15 mouse cellular contexts compared by ENCODE assay signal in the genomic region with DNA sequence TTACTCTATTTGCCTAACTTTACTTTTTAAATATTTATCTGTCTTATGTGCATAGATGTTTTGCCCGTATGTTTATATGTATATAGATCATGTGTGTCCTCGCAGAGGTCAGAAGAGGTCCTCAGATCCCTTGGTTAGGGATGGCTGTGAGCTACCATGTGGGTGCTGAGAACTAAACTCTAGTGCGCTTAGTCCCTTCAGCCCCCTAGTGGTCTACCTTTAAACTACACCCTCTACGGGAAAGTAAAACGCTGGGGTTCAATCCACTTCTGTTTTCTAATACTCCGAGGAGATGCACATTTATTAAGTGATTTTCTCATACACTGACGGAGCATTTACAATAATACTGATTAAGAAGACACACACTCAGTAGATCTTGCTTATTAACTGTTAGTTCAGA. TPM values are rescaled to one million over a fixed set of nuclear protein-coding genes. Genes with fewer than 3 reads are reported as not detected.
DNase-seq lines count a peak whose midpoint lies in the region; ATAC-seq and TF ChIP-seq lines count a peak whose summit lies in the region.
"Had no signal": no experiment of that assay in that cellular context is flagged by ENCODE, and none has a peak within 500 bp of the region (broad histone marks: within the 10 kb centered on the region; RNA-seq: fewer than 3 reads in every experiment).

No protein-coding gene starts in this region.

- WGBS in liver, postnatal 0 days (ENCODE audit: insufficient replicate concordance): 78% methylated on average over 7 of the region's 7 CpGs
- WGBS in liver, embryonic 12.5 days (ENCODE audit: insufficient replicate concordance): 77% methylated on average over 7 of the region's 7 CpGs

- no peaks in the 10 kb centered on the region for H3K36me3 ChIP-seq in liver, postnatal 0 days (replicated peaks; ENCODE audit: insufficient read depth, low read length)
- no peaks in the 10 kb centered on the region for H3K36me3 ChIP-seq in liver, embryonic 12.5 days
- H3K36me3 ChIP-seq in splenic B cell, adult 2 months (ENCODE audit: control insufficient read depth, insufficient read depth, low read length, poor library complexity, severe bottlenecking): no peaks in the 10 kb centered on the region
- H3K36me3 ChIP-seq: hindbrain, embryonic 15.5 days; kidney, embryonic 15.5 days had no signal

- H3K9ac ChIP-seq in liver, postnatal 0 days (replicated peaks): no peak overlapping the region
- no peak overlapping the region for H3K9ac ChIP-seq in liver, embryonic 12.5 days
- H3K9ac ChIP-seq: hindbrain, embryonic 15.5 days; kidney, embryonic 15.5 days had no signal

- 0 out of 2 replicates have a peak, but pooled peaks cover 3% of the 10 kb centered on the region for H3K27me3 ChIP-seq in liver, postnatal 0 days (ENCODE audit: insufficient read depth, low read length)
- H3K27me3 ChIP-seq in liver, embryonic 12.5 days (replicated peaks): peaks cover 5% of the 10 kb centered on the region; the same call in 1 of the 2 replicates
- no peaks in the 10 kb centered on the region for H3K27me3 ChIP-seq in splenic B cell, adult 2 months (ENCODE audit: control insufficient read depth, insufficient read depth, low read length, poor library complexity, severe bottlenecking)
- H3K27me3 ChIP-seq: hindbrain, embryonic 15.5 days had no signal

- H3K4me3 ChIP-seq in liver, postnatal 0 days (ENCODE audit: low read depth, low read length): no peak overlapping the region
- no peak overlapping the region for H3K4me3 ChIP-seq in liver, embryonic 12.5 days
- H3K4me3 ChIP-seq: hindbrain, embryonic 15.5 days; kidney, embryonic 15.5 days; megakaryocyte, embryonic 14.5 days had no signal

- peak; percentile 27 for DNase-seq in CD4-positive, CD25-positive, alpha-beta regulatory T cell, adult 2 months (ENCODE audit: low read depth, low spot score)
- DNase-seq in liver, postnatal 0 days: no peak
- peak; percentile 29 for DNase-seq in ZHBTc4 (ENCODE audit: low read depth, low spot score)
- peak; percentile 33 for DNase-seq in splenic B cell, adult 2 months (ENCODE audit: low read depth, low spot score)
- no peak for DNase-seq in heart, adult 9 months (ENCODE audit: low spot score in 2 of 2)
- no peak for DNase-seq in urinary bladder, postnatal 36 days (ENCODE audit: low spot score in 2 of 2)
- DNase-seq: cerebellum, postnatal 36 days; heart, adult 18-20 months; heart, postnatal 10 days; left cerebral cortex, postnatal 4 days had no signal

- no peak for TF ChIP-seq EP300 in liver, postnatal 0 days (IDR thresholded peaks at IDR 0.05; ENCODE audit: low read depth)

- no peak for ATAC-seq in CD4-positive, CD25-positive, alpha-beta regulatory T cell, adult 4 months
- no peak for ATAC-seq in liver, postnatal 0 days
- no peak for ATAC-seq in liver, embryonic 12.5 days

- no peak overlapping the region for H3K4me2 ChIP-seq in liver, postnatal 0 days (ENCODE audit: low read depth, low read length)
- H3K4me2 ChIP-seq in liver, embryonic 12.5 days: no peak overlapping the region
- H3K4me2 ChIP-seq: hindbrain, embryonic 15.5 days; kidney, embryonic 15.5 days had no signal

- no peaks in the 10 kb centered on the region for H3K4me1 ChIP-seq in liver, postnatal 0 days (ENCODE audit: insufficient read depth)
- peaks cover 13% of the 10 kb centered on the region for H3K4me1 ChIP-seq in liver, embryonic 12.5 days
- H3K4me1 ChIP-seq: hindbrain, embryonic 15.5 days had no signal

- no peak overlapping the region for H3K27ac ChIP-seq in liver, postnatal 0 days (ENCODE audit: low read depth)
- no peak overlapping the region for H3K27ac ChIP-seq in liver, embryonic 12.5 days
- H3K27ac ChIP-seq: hindbrain, embryonic 15.5 days; kidney, embryonic 15.5 days had no signal

- peak; percentile 55 for TF ChIP-seq CTCF in liver, postnatal 0 days (IDR thresholded peaks at IDR 0.05; ENCODE audit: low read depth)

- no peaks in the 10 kb centered on the region for H3K9me3 ChIP-seq in liver, postnatal 0 days (ENCODE audit: low read length)
- no peaks in the 10 kb centered on the region for H3K9me3 ChIP-seq in liver, embryonic 12.5 days (replicated peaks)
- H3K9me3 ChIP-seq: hindbrain, embryonic 15.5 days; kidney, embryonic 15.5 days; megakaryocyte, embryonic 14.5 days had no signal

RNA-seq across cellular contexts. Expression of a gene that starts 44.3 kb away (rescaled TPM):
- polyA plus RNA-seq in CD4-positive, CD25-positive, alpha-beta regulatory T cell, adult 4 months (2017; shearing (Covaris generic)): 100 to 1,000 TPM; 330 to 401 TPM
- 9.0 and 9.7 TPM in 2 replicates for polyA plus RNA-seq in liver, postnatal 0 days (2015; fragmentation: Nextera tagmentation; extraction: Ambion mirVana)
- polyA plus RNA-seq in liver, embryonic 12.5 days (2016; fragmentation: Nextera tagmentation; extraction: Ambion mirVana): 16.1 and 16.8 TPM in 2 replicates

Comparison
In these comparisons a context has a peak if more than half of its experiments do, and no peak if none do; other contexts are left out.
1. DNase-seq: peak in CD4-positive, CD25-positive, alpha-beta regulatory T cell, adult 2 months (single experiment), ZHBTc4 (single experiment) and splenic B cell, adult 2 months (single experiment); none in liver, postnatal 0 days (single experiment), heart, adult 9 months (0 of 2) and urinary bladder, postnatal 36 days (0 of 2).
2. RNA of a gene that starts 44.3 kb away (polyA plus RNA-seq): 330 to 401 TPM in CD4-positive, CD25-positive, alpha-beta regulatory T cell, adult 4 months; 16.1 to 16.8 TPM in liver, embryonic 12.5 days and 9.0 to 9.7 TPM in liver, postnatal 0 days; every median in the first group is over 10 times any median in the second.